Mouse (Mus musculus) limb, embryonic 11.5 days (tissue): ENCODE measurements around the gene Dennd6b. TPM values are rescaled to one million over a fixed set of nuclear protein-coding genes. Genes with fewer than 3 reads are reported as not detected.
A peak's percentile ranks its signal among the peaks of the same experiment; 100 is the strongest.

Experiments used
- ATAC-seq: fragments of 200-750 bp; cut with Nextera tagmentation; 2 replicates; pipeline ENCODE4 v1.8.0; 2017; ENCODE audit warnings: low read depth; ENCODE audit not compliant: insufficient number of reproducible peaks, low FRiP score, low TSS enrichment
- DNase-seq: peaks from one replicate; pipeline ENCODE4 v3.0.0-alpha.2; 2015; ENCODE audit warnings: low spot score
- H3K27ac ChIP-seq: fragments of 300-500 bp; sonication (generic); replicated peaks from 2 replicates; pipeline ENCODE4 v1.5.1; 2014; ENCODE audit warnings: low read depth, mild to moderate bottlenecking, low read length
- H3K27me3 ChIP-seq: fragments of 300-500 bp; sonication (generic); 2 replicates; pipeline ENCODE4 v1.6.1; 2014; ENCODE audit warnings: mild to moderate bottlenecking, low read length, mixed read lengths; ENCODE audit not compliant: control insufficient read depth, insufficient read depth
- H3K36me3 ChIP-seq: fragments of 300-500 bp; sonication (generic); 2 replicates; pipeline ENCODE4 v1.6.1; 2014; ENCODE audit warnings: mild to moderate bottlenecking, low read length, moderate library complexity, mixed read lengths; ENCODE audit not compliant: control insufficient read depth, insufficient read depth
- H3K4me1 ChIP-seq: fragments of 300-500 bp; sonication (generic); 2 replicates; pipeline ENCODE4 v1.6.1; 2014; ENCODE audit warnings: low read length, mixed read lengths; ENCODE audit not compliant: control insufficient read depth, insufficient read depth
- H3K4me2 ChIP-seq: fragments of 300-500 bp; sonication (generic); 2 replicates; pipeline ENCODE4 v1.6.1; 2014; ENCODE audit warnings: low read depth, mild to moderate bottlenecking, moderate library complexity; ENCODE audit not compliant: severe bottlenecking
- H3K4me3 ChIP-seq: fragments of 300-500 bp; sonication (generic); 2 replicates; pipeline ENCODE4 v1.5.1; 2014; ENCODE audit warnings: low read depth, low read length
- H3K9ac ChIP-seq: fragments of 300-500 bp; sonication (generic); 2 replicates; pipeline ENCODE4 v1.6.1; 2014; ENCODE audit warnings: mild to moderate bottlenecking, low read length
- H3K9me3 ChIP-seq: fragments of 300-500 bp; sonication (generic); 2 replicates; pipeline ENCODE4 v1.6.1; 2016; ENCODE audit warnings: low read length; ENCODE audit not compliant: control insufficient read depth
- WGBS: fragments of 180-500 bp; shearing (Covaris S2); extraction: QIAGEN DNeasy Blood & Tissue Kit; methylation state at CpG from one replicate; pipeline ENCODE4 v1.1.7; 2014; 5-methylcytosine and 5-hydroxymethylcytosine counted together
- polyA plus RNA-seq: library from polyadenylated mRNA; unstranded; fragments of >200 nt; fragmentation: Nextera tagmentation; extraction: Ambion mirVana; gene quantifications from 2 replicates; pipeline ENCODE4 v1.2.1, GENCODE M21; 2014

The Dennd6b gene
- polyA plus RNA-seq, 1 experiment from 2014 or later: 19.4 TPM

DNA sequence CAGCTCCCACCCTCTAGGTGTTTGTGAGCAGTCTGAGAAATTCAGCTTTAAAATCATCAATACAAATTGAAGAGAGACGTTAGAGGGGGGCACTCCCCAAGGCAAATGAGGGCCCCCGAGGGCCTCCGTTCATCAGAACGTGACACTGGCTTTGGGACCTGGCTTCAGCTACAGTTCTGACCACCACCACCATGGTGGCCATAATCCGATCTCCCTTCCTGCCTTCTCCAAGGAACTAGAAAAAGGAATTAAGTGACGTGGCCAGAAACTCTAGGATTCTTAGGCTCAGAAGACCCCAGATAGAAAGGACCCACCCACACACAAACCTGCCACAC lies 16.7 kb downstream of the Dennd6b start:
- ATAC-seq (no peak), DNase-seq (no peak)
- Histone ChIP-seq H3K9me3 (no peaks in the 10 kb centered on the region), H3K4me2 (peak overlapping the region; percentile 67), H3K4me3 (peak overlapping the region; percentile 94), H3K36me3 (no peaks in the 10 kb centered on the region), H3K27me3 (no peaks in the 10 kb centered on the region), H3K9ac (peak overlapping the region; percentile 91), H3K27ac (peak overlapping the region; percentile 86), H3K4me1 (peaks cover 41% of the 10 kb centered on the region)
- 3% methylated on average over 6 of the region's 6 CpGs for WGBS

DNA sequence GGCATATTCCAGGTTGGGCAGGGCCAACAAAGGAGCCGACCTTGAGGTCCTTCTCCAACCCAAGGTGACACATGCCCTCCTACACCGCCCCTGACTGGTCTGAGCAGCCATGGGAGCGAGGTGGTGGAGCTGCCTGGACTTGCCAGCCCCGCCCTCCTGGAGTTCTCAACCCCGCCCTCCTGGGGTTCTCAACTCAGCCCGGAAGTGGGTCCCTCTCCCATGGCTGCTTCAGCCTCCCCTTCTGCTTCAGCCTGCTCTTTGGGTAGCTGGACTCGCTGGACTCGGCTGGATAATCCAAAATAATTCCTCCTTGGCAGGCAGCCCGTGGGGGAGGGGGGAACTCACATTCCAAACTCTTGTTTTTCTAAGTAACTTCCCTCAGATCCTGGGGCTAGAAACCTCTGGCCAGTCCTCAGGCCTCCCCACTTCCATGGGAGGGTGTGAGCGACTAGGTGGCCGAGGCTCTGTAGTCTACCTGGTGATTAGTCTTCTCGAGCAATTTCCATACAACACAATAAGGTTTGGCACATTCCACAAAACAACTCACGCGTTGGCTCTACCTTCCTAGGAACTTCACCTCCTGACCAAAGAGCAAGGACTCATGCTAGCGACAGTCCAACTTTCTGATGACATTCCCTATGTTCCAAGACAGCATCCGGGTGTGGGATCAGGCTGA lies 17.2 kb downstream of the Dennd6b start:
- Histone ChIP-seq H3K27ac (no peak overlapping the region; the same call in 1 of the 2 replicates), H3K27me3 (no peaks in the 10 kb centered on the region), H3K9ac (peak overlapping the region; percentile 91; the same call in 1 of the 2 replicates), H3K9me3 (no peaks in the 10 kb centered on the region), H3K4me2 (peak overlapping the region; percentile 67), H3K36me3 (no peaks in the 10 kb centered on the region), H3K4me1 (peaks cover 43% of the 10 kb centered on the region), H3K4me3 (peak overlapping the region; percentile 94)
- DNase-seq (peak; percentile 79), ATAC-seq (peak; percentile 35)
- WGBS: 5% methylated on average over 16 of the region's 16 CpGs

DNA sequence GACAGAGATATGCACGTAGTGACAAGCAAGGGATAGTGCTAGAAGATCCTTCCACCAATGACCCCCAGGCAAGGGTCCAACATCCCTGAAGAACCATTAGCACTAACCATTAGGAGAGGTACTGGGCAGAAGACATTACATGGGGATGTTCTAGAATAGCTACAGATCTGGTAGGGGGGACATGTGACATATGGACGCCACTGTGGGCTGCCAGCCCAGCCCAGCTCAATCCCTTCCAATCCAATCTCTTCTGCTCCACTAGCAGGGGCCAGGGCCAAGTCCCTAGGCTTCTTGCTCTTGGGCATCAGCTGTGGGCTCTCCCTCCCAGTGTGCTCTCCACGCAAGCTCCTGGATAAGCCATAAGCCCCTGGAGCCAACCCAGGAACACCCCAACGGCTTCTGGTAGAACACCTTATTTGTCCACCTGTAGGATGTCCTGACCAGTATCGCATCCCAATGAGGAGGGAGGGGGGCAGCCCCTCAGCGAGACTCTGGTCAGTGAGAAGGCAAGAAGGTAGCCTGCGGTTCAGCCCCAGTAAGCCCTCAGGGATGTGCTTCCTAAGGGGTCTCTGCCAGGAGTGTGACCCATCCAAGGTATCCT lies 17.9 kb downstream of the Dennd6b start:
- DNase-seq (no peak), ATAC-seq (no peak)
- H3K9ac ChIP-seq: no peak overlapping the region; the same call in 1 of the 2 replicates
- H3K27me3 ChIP-seq: no peaks in the 10 kb centered on the region
- H3K36me3 ChIP-seq: no peaks in the 10 kb centered on the region
- peaks cover 47% of the 10 kb centered on the region for H3K4me1 ChIP-seq
- no peaks in the 10 kb centered on the region for H3K9me3 ChIP-seq
- no peak overlapping the region for H3K27ac ChIP-seq
- H3K4me3 ChIP-seq: peak overlapping the region; percentile 94
- H3K4me2 ChIP-seq: peak overlapping the region; percentile 67
- 69% methylated on average over 7 of the region's 7 CpGs for WGBS

DNA sequence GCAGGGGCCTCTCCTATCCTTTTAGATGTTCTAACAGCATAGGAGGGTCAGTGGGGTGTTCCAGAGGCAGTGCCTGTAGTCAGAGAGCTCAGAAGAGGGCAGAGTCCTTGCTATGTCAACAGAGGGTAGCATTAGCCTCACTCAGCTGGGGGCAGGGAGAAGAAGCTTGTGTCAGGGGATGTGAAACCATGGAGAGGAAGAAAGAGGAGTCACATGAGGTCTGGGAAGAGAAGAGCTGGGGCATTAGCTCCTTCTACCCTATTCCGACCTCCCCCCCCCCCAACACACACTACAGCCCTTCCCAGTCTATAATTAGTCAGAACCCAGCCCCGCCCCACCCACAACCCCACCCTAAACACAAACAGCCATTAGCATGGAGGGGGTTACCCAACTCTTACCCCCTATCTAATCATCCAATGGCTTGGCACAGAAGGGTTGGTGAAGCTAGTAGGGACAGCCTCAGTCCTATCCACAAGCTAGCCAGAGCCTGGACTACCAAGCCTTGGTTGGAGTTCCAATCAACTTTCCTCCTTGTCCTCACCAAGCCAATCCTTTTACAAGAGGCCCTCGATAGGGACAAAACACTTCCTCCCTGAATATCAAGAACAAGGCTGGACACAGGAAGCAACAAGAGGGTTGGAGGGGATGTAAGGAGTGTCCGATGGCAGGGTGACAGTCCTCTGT lies 18.6 kb downstream of the Dennd6b start:
- H3K4me3 ChIP-seq: no peak overlapping the region
- 80% methylated on average over 4 of the region's 4 CpGs for WGBS

DNA sequence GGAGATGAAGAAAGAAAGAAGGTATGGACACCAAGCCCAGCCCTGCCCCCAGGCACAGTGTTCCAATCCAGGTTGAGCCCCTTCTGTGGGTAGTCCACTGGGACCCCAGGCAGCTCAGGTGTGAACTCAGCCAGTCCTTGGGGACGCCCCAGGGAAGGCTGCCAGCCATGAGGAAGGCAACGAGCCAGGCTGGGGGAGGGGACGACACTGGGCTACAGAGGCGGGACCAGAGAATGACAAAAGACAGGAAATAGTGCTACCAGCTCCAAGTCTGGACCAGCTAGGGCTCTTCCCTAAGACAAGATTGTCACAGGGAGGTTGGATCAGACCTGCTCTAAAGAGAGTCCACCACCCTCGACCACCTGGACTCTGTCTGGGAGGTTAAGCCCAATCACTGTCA lies 19.2 kb downstream of the Dennd6b start:
- Histone ChIP-seq H3K9ac (no peak overlapping the region), H3K27ac (no peak overlapping the region)
- DNase-seq: no peak

More for the DNA sequence above, 18.6 kb downstream of the Dennd6b start:
- no peaks in the 10 kb centered on the region for H3K9me3 ChIP-seq
- no peaks in the 10 kb centered on the region for H3K36me3 ChIP-seq
- peaks cover 52% of the 10 kb centered on the region for H3K4me1 ChIP-seq
- H3K27ac ChIP-seq: no peak overlapping the region
- H3K27me3 ChIP-seq: no peaks in the 10 kb centered on the region
- ATAC-seq (no peak), DNase-seq (no peak)
- H3K9ac ChIP-seq: no peak overlapping the region; the same call in 1 of the 2 replicates
- H3K4me2 ChIP-seq: 0 out of 2 replicates have a peak overlapping the region, but pooled peaks have one; percentile 2

GRCm38 (mm10) chr15:89175411-89176155 lies 20.7 kb downstream of the Dennd6b start:
- no peaks in the 10 kb centered on the region for H3K27me3 ChIP-seq
- H3K9me3 ChIP-seq: no peaks in the 10 kb centered on the region
- H3K9ac ChIP-seq: no peak overlapping the region
- H3K27ac ChIP-seq: no peak overlapping the region
- no peak overlapping the region for H3K4me2 ChIP-seq
- DNase-seq: no peak
- 83% methylated on average over 13 of the region's 13 CpGs for WGBS
- peaks cover 54% of the 10 kb centered on the region for H3K4me1 ChIP-seq
- H3K36me3 ChIP-seq: no peaks in the 10 kb centered on the region
- H3K4me3 ChIP-seq: no peak overlapping the region
- no peak for ATAC-seq

More for the DNA sequence above, 19.2 kb downstream of the Dennd6b start:
- ATAC-seq: no peak
- peak overlapping the region; percentile 2; the same call in 1 of the 2 replicates for H3K4me2 ChIP-seq
- 26% methylated on average over 5 of the region's 5 CpGs for WGBS
- H3K4me1 ChIP-seq: peaks cover 54% of the 10 kb centered on the region
- H3K27me3 ChIP-seq: no peaks in the 10 kb centered on the region
- no peaks in the 10 kb centered on the region for H3K36me3 ChIP-seq
- H3K4me3 ChIP-seq: no peak overlapping the region
- H3K9me3 ChIP-seq: no peaks in the 10 kb centered on the region

DNA sequence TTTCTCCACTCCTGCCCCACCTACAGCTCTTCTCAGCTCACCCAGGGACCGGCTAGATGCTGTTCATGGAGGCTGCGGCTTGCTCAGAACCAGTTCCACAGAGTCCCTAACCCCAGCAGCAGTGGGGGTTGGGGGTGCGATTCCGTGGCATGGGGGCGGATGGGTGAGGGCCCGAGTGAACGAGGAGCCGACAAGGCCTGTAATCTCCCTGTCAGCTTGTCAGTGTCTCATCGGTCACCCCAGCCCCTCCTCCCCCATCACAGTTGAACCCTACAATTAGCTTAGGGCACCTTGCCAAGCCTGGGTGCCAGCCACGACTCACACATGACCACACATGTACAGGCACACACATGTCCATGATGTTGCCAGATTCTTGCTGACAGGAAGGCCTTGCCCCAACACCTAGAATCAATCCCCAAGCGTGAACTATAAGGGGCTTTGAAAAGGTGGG lies 21.4 kb downstream of the Dennd6b start:
- H3K36me3 ChIP-seq: no peaks in the 10 kb centered on the region
- no peak for ATAC-seq
- H3K4me2 ChIP-seq: no peak overlapping the region
- H3K4me3 ChIP-seq: no peak overlapping the region
- no peaks in the 10 kb centered on the region for H3K27me3 ChIP-seq
- no peak overlapping the region for H3K9ac ChIP-seq
- H3K9me3 ChIP-seq: no peaks in the 10 kb centered on the region
- peaks cover 61% of the 10 kb centered on the region for H3K4me1 ChIP-seq
- no peak overlapping the region for H3K27ac ChIP-seq
- no peak for DNase-seq
- WGBS: 57% methylated on average over 11 of the region's 11 CpGs

DNA sequence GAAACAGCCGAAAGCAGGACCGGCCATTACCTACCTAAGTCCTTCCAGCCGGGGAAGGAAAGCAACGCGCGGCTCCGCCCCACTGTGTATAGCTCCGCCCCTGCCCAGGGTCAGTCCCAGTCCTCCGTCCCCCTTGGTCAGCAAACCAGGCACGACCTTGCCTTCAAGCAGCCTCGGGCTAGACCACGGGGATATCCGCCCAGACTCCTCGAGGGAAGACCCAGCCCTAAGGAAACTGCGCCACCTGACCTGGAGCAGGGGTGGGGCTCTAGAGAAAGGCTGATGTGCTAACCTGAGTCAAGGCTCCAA lies 22.4 kb downstream of the Dennd6b start:
- Histone ChIP-seq H3K27ac (no peak overlapping the region), H3K36me3 (peaks cover 3% of the 10 kb centered on the region; the same call in 1 of the 2 replicates), H3K9me3 (no peaks in the 10 kb centered on the region), H3K9ac (peak overlapping the region; percentile 67; the same call in 1 of the 2 replicates), H3K27me3 (no peaks in the 10 kb centered on the region), H3K4me2 (peak overlapping the region; percentile 100), H3K4me1 (peaks cover 68% of the 10 kb centered on the region), H3K4me3 (peak overlapping the region; percentile 50)
- WGBS: 1% methylated on average over 15 of the region's 15 CpGs
- ATAC-seq: 0 out of 2 replicates have a peak, but pooled peaks have one; percentile 49
- DNase-seq: peak; percentile 77
